Mouse (Mus musculus) E14TG2a.4 (cell line): ENCODE measurements around the gene Htr6.

Experiments used
- CTCF ChIP-seq: conservative IDR thresholded peaks from 2 replicates; pipeline ENCODE4 v1.5.1; 2014; ENCODE audit warnings: low read length
- NANOG ChIP-seq: IDR thresholded peaks from 2 replicates; pipeline ENCODE4 v1.6.1; 2014; ENCODE audit warnings: borderline replicate concordance, low read length, mixed read lengths
- POU5F1 ChIP-seq: IDR thresholded peaks from 2 replicates; pipeline ENCODE4 v1.6.1; 2014; ENCODE audit warnings: low read length, borderline replicate concordance

DNA sequence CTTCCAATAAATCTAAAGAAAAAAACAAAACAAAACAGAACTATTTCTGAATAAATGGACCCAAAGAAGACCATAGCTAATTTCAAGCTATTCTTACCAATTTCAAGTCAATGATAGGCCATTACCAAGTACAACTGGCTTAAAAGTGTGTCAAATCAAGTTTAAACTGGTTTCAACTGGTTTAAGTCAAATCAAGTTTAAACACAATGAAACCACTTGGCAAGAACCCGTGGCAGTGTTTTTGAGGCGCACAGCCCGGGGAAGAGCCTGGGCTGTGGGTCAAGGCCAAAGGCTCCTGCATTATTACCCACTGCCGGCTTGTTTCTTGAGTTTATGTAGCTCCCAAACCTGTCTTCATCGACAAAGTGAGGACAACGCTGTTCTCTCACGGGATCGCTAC, 25.0 kb upstream of the Htr6 start:
- TF ChIP-seq CTCF (no peak), NANOG (no peak), POU5F1 (no peak)
